Mouse (Mus musculus): Measurements from ENCODE around the gene Rasal3. TPM values are rescaled to one million over a fixed set of nuclear protein-coding genes. Genes with fewer than 3 reads are reported as not detected.
A peak's percentile ranks its signal among the peaks of the same experiment; 100 is the strongest.

Gene Rasal3
- polyA plus RNA-seq, 1 experiment from 2014 or later, result 0.71 TPM

DNA sequence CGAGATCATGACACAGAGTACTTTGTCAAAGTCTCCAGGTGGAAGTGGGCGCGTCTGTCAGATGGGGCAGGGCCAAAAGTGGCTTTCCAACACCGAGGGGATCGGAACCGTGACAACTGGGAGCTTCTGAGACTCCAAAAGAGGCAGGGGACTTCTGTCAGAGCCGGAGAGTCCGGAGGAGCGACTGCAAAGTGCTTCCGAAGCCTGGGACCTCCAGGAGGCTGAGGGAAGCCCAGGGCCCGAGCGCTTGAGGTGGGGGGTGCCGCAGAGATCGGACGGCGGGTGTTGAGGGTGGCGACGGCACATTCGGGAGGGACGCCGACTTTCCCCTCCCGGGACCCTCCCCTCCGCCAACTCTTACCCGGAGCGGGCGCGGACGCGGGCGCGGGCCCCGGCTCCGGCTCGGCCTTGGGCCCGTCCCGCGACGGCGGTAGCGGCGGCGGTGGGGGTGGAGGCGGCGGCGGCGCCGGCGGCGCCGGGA is 39.5 kb downstream of the Rasal3 start:
- under 1% methylated on average over 32 of the region's 50 CpGs for WGBS

DNA sequence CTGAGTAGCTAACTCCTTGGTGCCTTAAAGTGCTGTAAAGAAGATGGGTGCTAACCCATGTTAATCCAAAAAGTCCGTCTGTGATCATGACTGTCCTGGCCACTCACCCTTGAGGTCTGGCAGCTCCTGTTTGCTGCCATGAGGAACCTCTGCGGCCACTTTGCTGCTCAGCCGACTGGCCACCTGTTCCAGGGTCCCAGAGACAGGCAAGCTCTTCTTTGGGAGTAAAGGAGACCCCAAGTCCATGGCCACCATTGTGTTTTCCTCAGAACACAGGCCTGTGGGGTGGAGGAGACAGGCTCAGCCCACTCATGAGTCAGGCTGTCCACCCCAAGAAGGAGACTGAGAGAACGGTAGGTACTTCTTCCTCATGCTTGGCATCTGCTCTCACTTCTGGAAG is 40.7 kb downstream of the Rasal3 start:
- peak overlapping the region; percentile 75 for H3K4me2 ChIP-seq
- ATAC-seq (ENCODE audit: low read depth), result no peak
- 84% methylated on average over 4 of the region's 4 CpGs for WGBS
- peaks cover 66% of the 10 kb centered on the region for H3K36me3 ChIP-seq
- H3K27ac ChIP-seq (replicated peaks), result no peak overlapping the region
- peak overlapping the region; percentile 95; the same call in 1 of the 2 replicates for H3K9ac ChIP-seq
- peak overlapping the region; percentile 87 for H3K4me3 ChIP-seq
- no peaks in the 10 kb centered on the region for H3K9me3 ChIP-seq
- no peaks in the 10 kb centered on the region for H3K27me3 ChIP-seq
- H3K4me1 ChIP-seq (replicated peaks), result peaks cover 33% of the 10 kb centered on the region

More for the DNA sequence above, 39.5 kb downstream of the Rasal3 start:
- Histone ChIP-seq H3K27ac (replicated peaks) (peak overlapping the region; percentile 72), H3K4me3 (peak overlapping the region; percentile 87), H3K27me3 (no peaks in the 10 kb centered on the region), H3K4me1 (replicated peaks) (peaks cover 33% of the 10 kb centered on the region), H3K9ac (peak overlapping the region; percentile 95), H3K9me3 (no peaks in the 10 kb centered on the region), H3K36me3 (peaks cover 58% of the 10 kb centered on the region), H3K4me2 (peak overlapping the region; percentile 75)
- ATAC-seq (ENCODE audit: low read depth), result peak; percentile 57

GRCm38 (mm10) chr17:32359928-32360327 is 43.5 kb downstream of the Rasal3 start:
- H3K9me3 ChIP-seq, result no peaks in the 10 kb centered on the region
- 85% methylated on average over 18 of the region's 18 CpGs for WGBS
- no peak overlapping the region for H3K4me3 ChIP-seq
- no peak for ATAC-seq (ENCODE audit: low read depth)
- peaks cover 30% of the 10 kb centered on the region for H3K4me1 ChIP-seq (replicated peaks)
- H3K27me3 ChIP-seq, result no peaks in the 10 kb centered on the region
- H3K9ac ChIP-seq, result 0 out of 2 replicates have a peak overlapping the region, but pooled peaks have one; percentile 17
- H3K4me2 ChIP-seq, result no peak overlapping the region
- no peak overlapping the region for H3K27ac ChIP-seq (replicated peaks)
- H3K36me3 ChIP-seq, result peaks cover 78% of the 10 kb centered on the region

- no peak overlapping the region for H3K4me3 ChIP-seq
- no peak overlapping the region for H3K9ac ChIP-seq
- H3K9me3 ChIP-seq, result no peaks in the 10 kb centered on the region
- no peak overlapping the region for H3K27ac ChIP-seq (replicated peaks)
- no peaks in the 10 kb centered on the region for H3K27me3 ChIP-seq
- peaks cover 88% of the 10 kb centered on the region for H3K36me3 ChIP-seq
- no peak for ATAC-seq (ENCODE audit: low read depth)
- H3K4me1 ChIP-seq (replicated peaks), result peaks cover 34% of the 10 kb centered on the region
- WGBS, result 92% methylated on average over 6 of the region's 6 CpGs
- H3K4me2 ChIP-seq, result no peak overlapping the region
Observed at GRCm38 (mm10) chr17:32358943-32359340, 44.4 kb downstream of the Rasal3 start.

- Histone ChIP-seq H3K4me3 (no peak overlapping the region), H3K9me3 (no peaks in the 10 kb centered on the region), H3K27ac (replicated peaks) (no peak overlapping the region), H3K36me3 (peaks cover 92% of the 10 kb centered on the region), H3K4me1 (replicated peaks) (peaks cover 36% of the 10 kb centered on the region), H3K27me3 (no peaks in the 10 kb centered on the region), H3K4me2 (no peak overlapping the region), H3K9ac (no peak overlapping the region)
- ATAC-seq (ENCODE audit: low read depth), result no peak
- 92% methylated on average over 7 of the region's 7 CpGs for WGBS
Observed at GRCm38 (mm10) chr17:32358192-32358942, 45.0 kb downstream of the Rasal3 start.

- no peaks in the 10 kb centered on the region for H3K27me3 ChIP-seq
- H3K9me3 ChIP-seq, result no peaks in the 10 kb centered on the region
- no peak for ATAC-seq (ENCODE audit: low read depth)
- H3K4me3 ChIP-seq, result no peak overlapping the region
- H3K27ac ChIP-seq (replicated peaks), result no peak overlapping the region
- 83% methylated on average over 24 of the region's 24 CpGs for WGBS
- peaks cover 85% of the 10 kb centered on the region for H3K36me3 ChIP-seq
- no peak overlapping the region for H3K4me2 ChIP-seq
- H3K9ac ChIP-seq, result no peak overlapping the region
- peaks cover 23% of the 10 kb centered on the region for H3K4me1 ChIP-seq (replicated peaks)
Observed at GRCm38 (mm10) chr17:32356766-32357760, 46.3 kb downstream of the Rasal3 start.

DNA sequence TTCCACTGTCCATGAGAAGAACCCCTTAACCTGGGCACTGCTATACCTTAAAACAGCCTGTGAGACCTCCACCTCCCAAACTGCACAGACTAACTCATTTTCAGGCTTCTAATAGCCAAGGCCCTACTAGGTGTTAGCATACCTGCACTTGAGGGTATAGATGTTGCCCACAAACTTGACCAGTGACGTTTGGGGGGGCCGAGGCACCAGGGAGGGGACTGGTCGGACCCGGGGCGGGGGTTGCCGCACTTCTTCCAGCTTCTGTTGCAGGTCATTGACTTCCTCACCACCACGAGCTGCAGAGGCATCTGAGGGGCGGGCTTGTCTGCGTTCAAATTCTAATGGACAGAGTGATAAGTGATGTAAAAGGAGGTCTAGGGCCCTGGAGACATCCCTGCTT is 47.1 kb downstream of the Rasal3 start:
- Histone ChIP-seq H3K4me2 (no peak overlapping the region), H3K9ac (no peak overlapping the region), H3K27ac (replicated peaks) (no peak overlapping the region), H3K27me3 (no peaks in the 10 kb centered on the region), H3K36me3 (peaks cover 78% of the 10 kb centered on the region), H3K9me3 (no peaks in the 10 kb centered on the region), H3K4me3 (no peak overlapping the region), H3K4me1 (replicated peaks) (peaks cover 19% of the 10 kb centered on the region)
- ATAC-seq (ENCODE audit: low read depth), result no peak
- WGBS, result 90% methylated on average over 9 of the region's 9 CpGs

DNA sequence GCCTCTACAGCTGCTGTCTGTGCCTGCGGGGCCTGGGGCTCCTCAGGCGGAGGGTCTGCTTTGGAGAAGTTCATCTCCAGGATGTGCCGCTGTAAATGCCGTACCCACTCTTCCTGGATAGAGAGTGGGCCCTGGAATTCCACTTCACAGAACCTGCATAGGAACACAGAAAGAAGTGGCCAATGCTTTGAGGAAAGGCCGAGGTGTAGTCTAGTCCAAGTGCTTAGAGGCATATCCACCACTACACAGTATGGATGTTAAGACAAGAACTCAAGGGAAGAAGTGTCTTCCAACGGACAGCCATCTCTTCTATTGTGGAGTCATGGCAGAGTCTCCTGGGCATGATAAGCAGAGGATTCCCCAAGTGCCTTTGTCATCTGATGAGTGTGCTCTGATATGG is 48.4 kb downstream of the Rasal3 start:
- Histone ChIP-seq H3K4me3 (no peak overlapping the region), H3K36me3 (peaks cover 65% of the 10 kb centered on the region), H3K27me3 (no peaks in the 10 kb centered on the region), H3K27ac (replicated peaks) (no peak overlapping the region), H3K9ac (no peak overlapping the region), H3K9me3 (no peaks in the 10 kb centered on the region), H3K4me2 (no peak overlapping the region), H3K4me1 (replicated peaks) (peaks cover 22% of the 10 kb centered on the region)
- ATAC-seq (ENCODE audit: low read depth), result no peak
- 90% methylated on average over 6 of the region's 6 CpGs for WGBS

GRCm38 (mm10) chr17:32354211-32354610 is 49.2 kb downstream of the Rasal3 start:
- ATAC-seq (ENCODE audit: low read depth), result no peak
- no peak overlapping the region for H3K9ac ChIP-seq
- H3K4me1 ChIP-seq (replicated peaks), result peaks cover 29% of the 10 kb centered on the region
- no peaks in the 10 kb centered on the region for H3K27me3 ChIP-seq
- H3K27ac ChIP-seq (replicated peaks), result peak overlapping the region; percentile 68
- H3K9me3 ChIP-seq, result no peaks in the 10 kb centered on the region
- 61% methylated on average over 5 of the region's 5 CpGs for WGBS
- no peak overlapping the region for H3K4me2 ChIP-seq
- H3K36me3 ChIP-seq, result peaks cover 57% of the 10 kb centered on the region
- no peak overlapping the region for H3K4me3 ChIP-seq

GRCm38 (mm10) chr17:32353696-32354095 is 49.7 kb downstream of the Rasal3 start:
- no peaks in the 10 kb centered on the region for H3K27me3 ChIP-seq
- no peak overlapping the region for H3K9ac ChIP-seq
- H3K27ac ChIP-seq (replicated peaks), result peak overlapping the region; percentile 54; the same call in 1 of the 2 replicates
- no peak overlapping the region for H3K4me3 ChIP-seq
- peaks cover 52% of the 10 kb centered on the region for H3K36me3 ChIP-seq
- H3K4me2 ChIP-seq, result no peak overlapping the region
- ATAC-seq (ENCODE audit: low read depth), result no peak
- WGBS, result 75% methylated on average over 4 of the region's 4 CpGs
- peaks cover 34% of the 10 kb centered on the region for H3K4me1 ChIP-seq (replicated peaks)
- H3K9me3 ChIP-seq, result no peaks in the 10 kb centered on the region

GRCm38 (mm10) chr17:32351726-32352125 is 51.7 kb downstream of the Rasal3 start:
- Histone ChIP-seq H3K4me1 (replicated peaks) (peaks cover 49% of the 10 kb centered on the region), H3K4me3 (no peak overlapping the region), H3K9ac (no peak overlapping the region), H3K4me2 (no peak overlapping the region), H3K27ac (replicated peaks) (no peak overlapping the region), H3K9me3 (no peaks in the 10 kb centered on the region), H3K36me3 (peaks cover 32% of the 10 kb centered on the region), H3K27me3 (no peaks in the 10 kb centered on the region)
- no peak for ATAC-seq (ENCODE audit: low read depth)

GRCm38 (mm10) chr17:32351269-32351668 is 52.1 kb downstream of the Rasal3 start:
- no peaks in the 10 kb centered on the region for H3K9me3 ChIP-seq
- no peak for ATAC-seq (ENCODE audit: low read depth)
- peaks cover 49% of the 10 kb centered on the region for H3K4me1 ChIP-seq (replicated peaks)
- peak overlapping the region; percentile 84 for H3K4me2 ChIP-seq
- WGBS, result 74% methylated on average over 3 of the region's 3 CpGs
- peak overlapping the region; percentile 90; the same call in 1 of the 2 replicates for H3K4me3 ChIP-seq
- no peaks in the 10 kb centered on the region for H3K27me3 ChIP-seq
- H3K9ac ChIP-seq, result no peak overlapping the region
- no peak overlapping the region for H3K27ac ChIP-seq (replicated peaks)
- peaks cover 28% of the 10 kb centered on the region for H3K36me3 ChIP-seq

Data from neural tube, embryonic 13.5 days (tissue).